Mouse (Mus musculus) limb, embryonic 12.5 days (tissue): ENCODE measurements around the gene Abcd1. TPM values are rescaled to one million over a fixed set of nuclear protein-coding genes. Genes with fewer than 3 reads are reported as not detected.

Experiments
- ATAC-seq: fragments of 200-750 bp; cut with Nextera tagmentation; 2 replicates; pipeline ENCODE4 v1.8.0; 2017; ENCODE audit warnings: low read depth, moderate TSS enrichment; ENCODE audit not compliant: insufficient number of reproducible peaks, insufficient read depth, low FRiP score, low TSS enrichment
- H3K27ac ChIP-seq: fragments of 300-500 bp; sonication (generic); 2 replicates; pipeline ENCODE4 v1.5.1; 2016; ENCODE audit warnings: mild to moderate bottlenecking, moderate library complexity
- H3K27me3 ChIP-seq: fragments of 300-500 bp; sonication (generic); 2 replicates; pipeline ENCODE4 v1.6.1; 2016; ENCODE audit warnings: mild to moderate bottlenecking, moderate library complexity
- H3K36me3 ChIP-seq: fragments of 300-500 bp; sonication (generic); 2 replicates; pipeline ENCODE4 v1.6.1; 2016; ENCODE audit warnings: mild to moderate bottlenecking, moderate library complexity
- H3K4me1 ChIP-seq: fragments of 300-500 bp; sonication (generic); replicated peaks from 2 replicates; pipeline ENCODE4 v1.6.1; 2016
- H3K4me2 ChIP-seq: fragments of 300-500 bp; sonication (generic); 2 replicates; pipeline ENCODE4 v1.6.1; 2016; ENCODE audit warnings: mild to moderate bottlenecking, moderate library complexity
- H3K4me3 ChIP-seq: fragments of 300-500 bp; sonication (generic); replicated peaks from 2 replicates; pipeline ENCODE4 v1.5.1; 2016; ENCODE audit warnings: mild to moderate bottlenecking
- H3K9ac ChIP-seq: fragments of 300-500 bp; sonication (generic); replicated peaks from 2 replicates; pipeline ENCODE4 v1.6.1; 2016; ENCODE audit warnings: mild to moderate bottlenecking, moderate library complexity
- H3K9me3 ChIP-seq: fragments of 300-500 bp; sonication (generic); 2 replicates; pipeline ENCODE4 v1.6.1; 2016; ENCODE audit warnings: mild to moderate bottlenecking, moderate library complexity
- WGBS: fragments of 180-500 bp; shearing (Covaris S2); methylation state at CpG from one replicate; pipeline ENCODE4 v1.1.7; 2016; 5-methylcytosine and 5-hydroxymethylcytosine counted together
- polyA plus RNA-seq: library from polyadenylated mRNA; unstranded; fragments of >200 nt; fragmentation: Nextera tagmentation; extraction: Ambion mirVana; gene quantifications from 2 replicates; pipeline ENCODE4 v1.2.1, GENCODE M21; 2016

Gene Abcd1
- polyA plus RNA-seq, 1 experiment from 2014 or later: 13.2 TPM

GRCm38 (mm10) chrX:73690917-73691629 lies 25.3 kb upstream of the Abcd1 start:
- Histone ChIP-seq H3K27ac (no peak overlapping the region), H3K9ac (no peak overlapping the region), H3K4me1 (no peaks in the 10 kb centered on the region), H3K4me2 (no peak overlapping the region), H3K36me3 (peaks cover 44% of the 10 kb centered on the region), H3K27me3 (peaks cover 7% of the 10 kb centered on the region; the same call in 1 of the 2 replicates), H3K4me3 (no peak overlapping the region), H3K9me3 (no peaks in the 10 kb centered on the region)
- ATAC-seq: no peak
- 69% methylated on average over 5 of the region's 5 CpGs for WGBS

- H3K36me3 ChIP-seq: peaks cover 34% of the 10 kb centered on the region
- no peak for ATAC-seq
- no peak overlapping the region for H3K27ac ChIP-seq
- no peaks in the 10 kb centered on the region for H3K9me3 ChIP-seq
- H3K9ac ChIP-seq: no peak overlapping the region
- H3K4me1 ChIP-seq: no peaks in the 10 kb centered on the region
- 84% methylated on average over 1 of the region's 1 CpGs for WGBS
- H3K4me3 ChIP-seq: no peak overlapping the region
- no peaks in the 10 kb centered on the region; the same call in 1 of the 2 replicates for H3K27me3 ChIP-seq
- no peak overlapping the region for H3K4me2 ChIP-seq
Measured at GRCm38 (mm10) chrX:73700472-73700871, 15.9 kb upstream of the Abcd1 start.

- Histone ChIP-seq H3K27me3 (peaks cover 23% of the 10 kb centered on the region), H3K4me2 (peak overlapping the region; percentile 63), H3K4me1 (peaks cover 19% of the 10 kb centered on the region; the same call in 1 of the 2 replicates), H3K9me3 (no peaks in the 10 kb centered on the region), H3K9ac (peak overlapping the region; percentile 63), H3K36me3 (peaks cover 16% of the 10 kb centered on the region; the same call in 1 of the 2 replicates), H3K4me3 (peak overlapping the region; percentile 53), H3K27ac (peak overlapping the region; percentile 78)
- ATAC-seq: peak; percentile 62
- 28% methylated on average over 20 of the region's 21 CpGs for WGBS
Measured at GRCm38 (mm10) chrX:73715476-73716108, 805 bp upstream of the Abcd1 start.

GRCm38 (mm10) chrX:73716709-73717545 lies 530 bp downstream of the Abcd1 start:
- peak overlapping the region; percentile 63 for H3K4me2 ChIP-seq
- peak; percentile 45 for ATAC-seq
- peak overlapping the region; percentile 78 for H3K27ac ChIP-seq
- peaks cover 19% of the 10 kb centered on the region; the same call in 1 of the 2 replicates for H3K4me1 ChIP-seq
- peak overlapping the region; percentile 34; the same call in 1 of the 2 replicates for H3K9ac ChIP-seq
- 30% methylated on average over 30 of the region's 30 CpGs for WGBS
- H3K27me3 ChIP-seq: peaks cover 23% of the 10 kb centered on the region
- peak overlapping the region; percentile 53 for H3K4me3 ChIP-seq
- H3K9me3 ChIP-seq: no peaks in the 10 kb centered on the region
- peaks cover 11% of the 10 kb centered on the region; the same call in 1 of the 2 replicates for H3K36me3 ChIP-seq

GRCm38 (mm10) chrX:73717667-73718066 lies 1.3 kb downstream of the Abcd1 start:
- peaks cover 19% of the 10 kb centered on the region; the same call in 1 of the 2 replicates for H3K4me1 ChIP-seq

GRCm38 (mm10) chrX:73718271-73718670 lies 1.9 kb downstream of the Abcd1 start:
- ATAC-seq: no peak
- peaks cover 5% of the 10 kb centered on the region; the same call in 1 of the 2 replicates for H3K36me3 ChIP-seq
- 49% methylated on average over 3 of the region's 3 CpGs for WGBS
- H3K9ac ChIP-seq: no peak overlapping the region
- peaks cover 23% of the 10 kb centered on the region for H3K27me3 ChIP-seq
- H3K27ac ChIP-seq: peak overlapping the region; percentile 41; the same call in 1 of the 2 replicates
- peak overlapping the region; percentile 63 for H3K4me2 ChIP-seq
- peaks cover 19% of the 10 kb centered on the region; the same call in 1 of the 2 replicates for H3K4me1 ChIP-seq
- no peaks in the 10 kb centered on the region for H3K9me3 ChIP-seq
- H3K4me3 ChIP-seq: no peak overlapping the region

More at GRCm38 (mm10) chrX:73717667-73718066, 1.3 kb downstream of the Abcd1 start:
- H3K4me3 ChIP-seq: peak overlapping the region; percentile 53
- peak overlapping the region; percentile 63 for H3K4me2 ChIP-seq
- WGBS: 61% methylated on average over 11 of the region's 11 CpGs
- no peak overlapping the region; the same call in 1 of the 2 replicates for H3K27ac ChIP-seq
- H3K9me3 ChIP-seq: no peaks in the 10 kb centered on the region
- H3K9ac ChIP-seq: peak overlapping the region; percentile 34; the same call in 1 of the 2 replicates
- no peak for ATAC-seq
- H3K36me3 ChIP-seq: peaks cover 5% of the 10 kb centered on the region; the same call in 1 of the 2 replicates
- peaks cover 23% of the 10 kb centered on the region for H3K27me3 ChIP-seq

- H3K9me3 ChIP-seq: no peaks in the 10 kb centered on the region
- peaks cover 5% of the 10 kb centered on the region; the same call in 1 of the 2 replicates for H3K36me3 ChIP-seq
- peak overlapping the region; percentile 63 for H3K4me2 ChIP-seq
- H3K27me3 ChIP-seq: peaks cover 23% of the 10 kb centered on the region
- peak overlapping the region; percentile 41; the same call in 1 of the 2 replicates for H3K27ac ChIP-seq
- H3K4me1 ChIP-seq: peaks cover 19% of the 10 kb centered on the region; the same call in 1 of the 2 replicates
- H3K4me3 ChIP-seq: no peak overlapping the region
- no peak overlapping the region for H3K9ac ChIP-seq
- 50% methylated on average over 5 of the region's 5 CpGs for WGBS
- ATAC-seq: no peak
Measured at GRCm38 (mm10) chrX:73718686-73719362, 2.4 kb downstream of the Abcd1 start.

GRCm38 (mm10) chrX:73730908-73731307 lies 14.5 kb downstream of the Abcd1 start:
- Histone ChIP-seq H3K4me2 (no peak overlapping the region), H3K4me3 (no peak overlapping the region), H3K27me3 (no peaks in the 10 kb centered on the region), H3K36me3 (peaks cover 5% of the 10 kb centered on the region; the same call in 1 of the 2 replicates), H3K9me3 (no peaks in the 10 kb centered on the region), H3K27ac (no peak overlapping the region), H3K4me1 (no peaks in the 10 kb centered on the region), H3K9ac (no peak overlapping the region)
- WGBS: 52% methylated on average over 1 of the region's 1 CpGs
- ATAC-seq: no peak

- no peak overlapping the region for H3K27ac ChIP-seq
- no peaks in the 10 kb centered on the region; the same call in 1 of the 2 replicates for H3K36me3 ChIP-seq
- H3K4me1 ChIP-seq: no peaks in the 10 kb centered on the region
- H3K9ac ChIP-seq: no peak overlapping the region
- H3K9me3 ChIP-seq: no peaks in the 10 kb centered on the region
- H3K27me3 ChIP-seq: peaks cover 12% of the 10 kb centered on the region
- H3K4me3 ChIP-seq: no peak overlapping the region
- H3K4me2 ChIP-seq: no peak overlapping the region
- 50% methylated on average over 1 of the region's 1 CpGs for WGBS
- ATAC-seq: no peak
Measured at GRCm38 (mm10) chrX:73738155-73738554, 21.8 kb downstream of the Abcd1 start.

- Histone ChIP-seq H3K4me1 (no peaks in the 10 kb centered on the region), H3K4me2 (no peak overlapping the region), H3K27ac (no peak overlapping the region), H3K9me3 (no peaks in the 10 kb centered on the region), H3K27me3 (peaks cover 12% of the 10 kb centered on the region), H3K4me3 (no peak overlapping the region), H3K9ac (no peak overlapping the region), H3K36me3 (no peaks in the 10 kb centered on the region; the same call in 1 of the 2 replicates)
- WGBS: 68% methylated on average over 5 of the region's 5 CpGs
- ATAC-seq: no peak
Measured at GRCm38 (mm10) chrX:73739151-73739550, 22.8 kb downstream of the Abcd1 start.
